Comparison of ENCODE assay signal across 8 mouse cellular contexts in the genomic region with DNA sequence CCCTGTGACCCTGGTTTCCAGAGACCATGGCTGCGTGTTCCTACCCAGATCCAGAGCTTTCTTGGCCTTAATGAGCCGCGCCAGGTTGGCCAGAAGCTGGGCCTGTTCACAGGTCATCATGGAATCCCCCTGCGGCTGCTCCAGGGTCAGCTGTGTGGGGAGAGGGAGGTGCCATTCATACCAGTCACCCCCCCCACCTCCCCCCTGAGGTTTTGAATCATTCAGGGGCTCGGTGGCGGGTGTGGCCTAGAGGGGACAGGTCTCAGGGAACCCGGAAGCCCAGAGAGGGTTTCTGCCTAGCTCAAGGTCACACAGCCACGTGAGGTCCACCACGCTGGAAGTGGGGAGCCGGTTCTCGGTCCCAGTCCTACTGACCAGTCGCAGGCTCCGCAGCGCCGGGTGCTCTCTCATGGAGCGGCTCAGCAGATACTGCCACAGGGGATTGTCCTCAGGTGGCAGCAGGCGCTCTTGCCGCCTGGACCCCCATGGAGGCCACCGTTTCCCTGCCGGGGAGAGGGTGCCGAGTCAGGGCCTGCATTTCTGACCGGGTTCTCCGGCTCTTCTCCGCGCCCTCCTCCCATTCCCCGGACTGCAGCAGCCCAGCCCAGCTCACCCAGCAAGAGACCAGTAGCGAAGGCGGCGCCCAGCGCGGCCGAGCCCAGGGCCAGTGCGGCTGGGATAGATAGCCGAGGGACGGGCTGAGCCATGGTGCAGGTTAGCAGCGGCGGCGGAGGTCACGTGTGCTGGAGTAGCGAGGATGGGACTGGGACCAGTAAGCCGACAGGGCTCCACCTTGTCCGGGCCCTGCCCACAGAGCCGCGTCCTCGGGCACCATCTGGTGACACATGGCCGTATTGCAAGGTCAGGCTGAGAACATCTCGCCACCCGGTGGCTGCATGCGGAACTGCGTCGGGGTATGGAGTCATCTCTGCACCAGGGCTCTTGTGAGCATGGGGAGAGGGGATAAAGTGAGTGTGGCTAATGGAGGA. TPM values are rescaled to one million over a fixed set of nuclear protein-coding genes. Genes with fewer than 3 reads are reported as not detected.
DNase-seq lines count a peak whose midpoint lies in the region; ATAC-seq and TF ChIP-seq lines count a peak whose summit lies in the region.

A gene (minus strand): TSS at position 812 of the 989 bp plus-strand sequence.

- peaks cover 28% of the 10 kb centered on the region for H3K36me3 ChIP-seq in ES-E14 (ENCODE audit: control insufficient read depth, insufficient read depth, low read length, poor library complexity, severe bottlenecking)
- peaks cover 13% of the 10 kb centered on the region for H3K36me3 ChIP-seq in forebrain, embryonic 16.5 days (ENCODE audit: control insufficient read depth, insufficient read depth)
- H3K36me3 ChIP-seq in lung, embryonic 14.5 days (ENCODE audit: insufficient read depth) = peaks cover 36% of the 10 kb centered on the region
- peaks cover 26% of the 10 kb centered on the region for H3K36me3 ChIP-seq in thymus, adult 2 months (ENCODE audit: control insufficient read depth, insufficient read depth, low read length)

- peak within 1 kb of the TSS; percentile 74 for H3K27ac ChIP-seq in ES-E14 (ENCODE audit: insufficient read depth, low read depth, low read length, poor library complexity, severe bottlenecking)
- peak within 1 kb of the TSS; percentile 65 for H3K27ac ChIP-seq in forebrain, embryonic 16.5 days (ENCODE audit: low read length)
- peak within 1 kb of the TSS; percentile 88 for H3K27ac ChIP-seq in layer of hippocampus, adult 2 months
- H3K27ac ChIP-seq in lung, embryonic 14.5 days (ENCODE audit: low read depth) = peak within 1 kb of the TSS; percentile 79
- H3K27ac ChIP-seq in olfactory bulb, adult 2 months (ENCODE audit: insufficient read depth, low read depth, low read length) = no peak within 1 kb of the TSS
- H3K27ac ChIP-seq in thymus, adult 2 months (ENCODE audit: control insufficient read depth, insufficient read depth, low read length) = no peak within 1 kb of the TSS

- intact Hi-C loops in heart, postnatal 36 days (cut with DNase I) = loop anchor here (1.0 to 5.0 kb wide), 3 partner anchors 36 to 711 kb away; a partner anchor contains a TSS

- peak within 1 kb of the TSS; percentile 89 to 94 for H3K4me3 ChIP-seq in ES-E14 (ENCODE audit: insufficient read depth in 1 of 2, low read depth in 1 of 2, low read length in 2 of 2, poor library complexity in 1 of 2, severe bottlenecking in 1 of 2)
- H3K4me3 ChIP-seq in forebrain, embryonic 16.5 days (replicated peaks; ENCODE audit: low read length) = peak within 1 kb of the TSS; percentile 59
- H3K4me3 ChIP-seq in layer of hippocampus, adult 2 months = peak within 1 kb of the TSS; percentile 93
- H3K4me3 ChIP-seq in lung, embryonic 14.5 days (ENCODE audit: low read depth, low read length) = peak within 1 kb of the TSS; percentile 69
- H3K4me3 ChIP-seq in olfactory bulb, adult 2 months (ENCODE audit: insufficient read depth, low read depth, low read length) = peak within 1 kb of the TSS; percentile 93
- peak within 1 kb of the TSS; percentile 76 for H3K4me3 ChIP-seq in thymus, adult 2 months (ENCODE audit: control insufficient read depth, insufficient read depth, low read length)

- WGBS in forebrain, embryonic 16.5 days = under 1% methylated on average over 51 of the region's 51 CpGs
- WGBS in lung, embryonic 14.5 days = under 1% methylated on average over 49 of the region's 51 CpGs
- under 1% methylated on average over 51 of the region's 51 CpGs for WGBS in olfactory bulb, adult 2 months
- under 1% methylated on average over 51 of the region's 51 CpGs for WGBS in thymus, adult 2 months

- peak within 1 kb of the TSS; percentile 96 for H3K9ac ChIP-seq in ES-E14 (ENCODE audit: insufficient read depth, low read depth, low read length, poor library complexity, severe bottlenecking)
- peak within 1 kb of the TSS; percentile 72 for H3K9ac ChIP-seq in forebrain, embryonic 16.5 days (replicated peaks; ENCODE audit: low read depth, low read length)
- H3K9ac ChIP-seq in lung, embryonic 14.5 days = peak within 1 kb of the TSS; percentile 63

- H3K9me3 ChIP-seq in ES-E14 (ENCODE audit: control insufficient read depth, insufficient read depth, low read depth, low read length) = no peaks in the 10 kb centered on the region
- no peaks in the 10 kb centered on the region for H3K9me3 ChIP-seq in forebrain, embryonic 16.5 days (ENCODE audit: control insufficient read depth, low read length)
- no peaks in the 10 kb centered on the region for H3K9me3 ChIP-seq in lung, embryonic 14.5 days (ENCODE audit: low read depth, low read length)

- H3K4me1 ChIP-seq in ES-E14 (ENCODE audit: control insufficient read depth in 2 of 2, insufficient read depth in 2 of 2, low read length in 2 of 2, poor library complexity in 1 of 2) = 0 out of 4 replicates have a peak, but pooled peaks cover 0 to 5% of the 10 kb centered on the region in 2 experiments
- peaks cover 17% of the 10 kb centered on the region for H3K4me1 ChIP-seq in forebrain, embryonic 16.5 days (replicated peaks; ENCODE audit: control insufficient read depth, insufficient read depth, low read length)
- H3K4me1 ChIP-seq in lung, embryonic 14.5 days (ENCODE audit: insufficient read depth) = peaks cover 14% of the 10 kb centered on the region
- peaks cover 14% of the 10 kb centered on the region for H3K4me1 ChIP-seq in olfactory bulb, adult 2 months (ENCODE audit: control insufficient read depth, insufficient read depth, low read length)
- H3K4me1 ChIP-seq in thymus, adult 2 months (replicated peaks; ENCODE audit: control insufficient read depth, insufficient read depth, low read length) = peaks cover 12% of the 10 kb centered on the region

- H3K4me2 ChIP-seq in forebrain, embryonic 16.5 days (ENCODE audit: low read length) = peak within 1 kb of the TSS; percentile 98
- peak within 1 kb of the TSS; percentile 100 for H3K4me2 ChIP-seq in lung, embryonic 14.5 days

- DNase-seq in ES-E14 (ENCODE audit: low read depth, low spot score) = peak; percentile 92
- peak; percentile 95 for DNase-seq in cerebellum, adult 11-12 months
- DNase-seq in heart, postnatal 36 days = peak; percentile 97 to 98
- DNase-seq in layer of hippocampus, adult 2 months (ENCODE audit: low spot score in 2 of 2) = peak; percentile 94 to 98
- DNase-seq in lung, embryonic 14.5 days = peak; percentile 97
- DNase-seq in thymus, adult 2 months = peak; percentile 95

- ATAC-seq in forebrain, embryonic 16.5 days = peak; percentile 73
- ATAC-seq in lung, embryonic 14.5 days (ENCODE audit: insufficient read depth) = peak; percentile 88

- no peaks in the 10 kb centered on the region for H3K27me3 ChIP-seq in forebrain, embryonic 16.5 days (replicated peaks; ENCODE audit: control insufficient read depth, insufficient read depth, low read length)
- no peaks in the 10 kb centered on the region for H3K27me3 ChIP-seq in lung, embryonic 14.5 days (ENCODE audit: insufficient read depth, low read length)
- no peaks in the 10 kb centered on the region for H3K27me3 ChIP-seq in thymus, adult 2 months (ENCODE audit: control insufficient read depth, insufficient read depth, low read length)

- TF ChIP-seq POLR2A in olfactory bulb, adult 2 months (IDR thresholded peaks at IDR 0.05; ENCODE audit: insufficient read depth, low read depth, low read length) = no peak
- no peak for TF ChIP-seq POLR2A in thymus, adult 2 months (IDR thresholded peaks at IDR 0.05; ENCODE audit: control insufficient read depth, extremely low read depth, insufficient read depth, low read length, poor library complexity)

- in situ Hi-C loops in ES-E14 (cut with MboI; ENCODE audit: low sequenced_read_pairs in 2 of 2, unreplicated experiment in 2 of 2) = no loop called here

- TF ChIP-seq CTCF in layer of hippocampus, adult 2 months (conservative IDR thresholded peaks at IDR 0.05) = peak; percentile 99
- peak; percentile 100 for TF ChIP-seq CTCF in lung, embryonic 14.5 days (IDR thresholded peaks at IDR 0.05; ENCODE audit: low read depth)
- peak; percentile 100 for TF ChIP-seq CTCF in olfactory bulb, adult 2 months (IDR thresholded peaks at IDR 0.05; ENCODE audit: insufficient read depth, low read depth, low read length)
- peak; percentile 99 for TF ChIP-seq CTCF in thymus, adult 2 months (IDR thresholded peaks at IDR 0.05; ENCODE audit: borderline replicate concordance, control insufficient read depth, extremely low read depth, insufficient read depth, low read length, poor library complexity)

TF ChIP-seq in ES-E14, 5 proteins besides CTCF, POLR2A, EP300 and RAD21:
- peak; percentile 77 for TF ChIP-seq HCFC1 (IDR thresholded peaks at IDR 0.05; ENCODE audit: borderline replicate concordance, insufficient read depth, low read length)
- TF ChIP-seq MAFK (IDR thresholded peaks at IDR 0.05; ENCODE audit: insufficient read depth, low read depth, low read length) = 0 out of 2 replicates have a peak, but pooled peaks have one; percentile 24
- TF ChIP-seq CHD2 (IDR thresholded peaks at IDR 0.05; ENCODE audit: low read depth, low read length) = peak; percentile 40; the same call in 1 of the 2 replicates
- peak; percentile 76; the same call in 1 of the 2 replicates for TF ChIP-seq ZC3H11A (IDR thresholded peaks at IDR 0.05; ENCODE audit: borderline replicate concordance, low read depth, low read length)
- peak; percentile 72 for TF ChIP-seq ZNF384 (IDR thresholded peaks at IDR 0.05; ENCODE audit: low read depth, low read length)

RNA-seq across cellular contexts. Expression of the gene that starts here (rescaled TPM):
- 36.6 and 88.5 TPM in 2 replicates for total RNA-seq in ES-E14 (2012; rRNA removed)
- polyA plus RNA-seq in forebrain, embryonic 16.5 days (2015; fragmentation: Nextera tagmentation; extraction: Ambion mirVana) = 28.1 and 34.9 TPM in 2 replicates
- total RNA-seq in heart, postnatal 36 days (2021) = 1 to 10 TPM; 8.5 to 8.8 TPM
- total RNA-seq in layer of hippocampus, adult 2 months (2021) = 10 to 100 TPM; 25.4 to 27.5 TPM
- 15.4 and 17.0 TPM in 2 replicates for polyA plus RNA-seq in lung, embryonic 14.5 days (2014; fragmentation: Nextera tagmentation; extraction: Ambion mirVana)
- polyA plus RNA-seq in olfactory bulb, adult 2 months (2012; ENCODE audit: insufficient read depth, insufficient read length, low replicate concordance, missing spikeins) = not detected in 2 replicates
- 18.3 and 19.9 TPM in 2 replicates for polyA plus RNA-seq in thymus, adult 2 months (2012; rRNA removed)

Comparison
In these comparisons a context has a peak if more than half of its experiments do, and no peak if none do; other contexts are left out.
1. RNA of the gene that starts here (polyA plus RNA-seq): 28.1 to 34.9 TPM in forebrain, embryonic 16.5 days, 18.3 to 19.9 TPM in thymus, adult 2 months and 15.4 to 17.0 TPM in lung, embryonic 14.5 days; not detected in olfactory bulb, adult 2 months; every median in the first group is over 10 times any median in the second.
2. H3K27ac ChIP-seq: peak in ES-E14 (single experiment), forebrain, embryonic 16.5 days (single experiment), layer of hippocampus, adult 2 months (single experiment) and lung, embryonic 14.5 days (single experiment); none in olfactory bulb, adult 2 months (single experiment) and thymus, adult 2 months (single experiment).
3. Peak in every context shown above with its lines, with median percentiles within 50 percentile points of each other: DNase-seq, H3K4me3 ChIP-seq, H3K9ac ChIP-seq and CTCF ChIP-seq.